Mouse (Mus musculus): ENCODE measurements around the gene Dnajc5g.

Dnajc5g gene

GRCm38 (mm10) chr5:31094799-31095691, 11.0 kb upstream of the Dnajc5g start:
- in situ Hi-C loops (cut with MboI; ENCODE audit: low pct_unique_long_range_greater_than_20kb in 1 of 2, low sequenced_read_pairs in 2 of 2, unreplicated experiment in 1 of 2): no loop called here

- in situ Hi-C loops (cut with MboI; ENCODE audit: low pct_unique_long_range_greater_than_20kb in 1 of 2, low sequenced_read_pairs in 2 of 2, unreplicated experiment in 1 of 2): no loop called here
Observed at GRCm38 (mm10) chr5:31095711-31096480, 10.2 kb upstream of the Dnajc5g start.

- in situ Hi-C loops (cut with MboI; ENCODE audit: low pct_unique_long_range_greater_than_20kb in 1 of 2, low sequenced_read_pairs in 2 of 2, unreplicated experiment in 1 of 2): no loop called here
Observed at GRCm38 (mm10) chr5:31108000-31108490, 2.0 kb downstream of the Dnajc5g start, which contains the start of gene Slc30a3. Gene Slc30a3 (minus strand): TSS chr5:31108237.

- in situ Hi-C loops (cut with MboI; ENCODE audit: low pct_unique_long_range_greater_than_20kb in 1 of 2, low sequenced_read_pairs in 2 of 2, unreplicated experiment in 1 of 2): no loop called here
Observed at GRCm38 (mm10) chr5:31110781-31111180, 4.7 kb downstream of the Dnajc5g start.

GRCm38 (mm10) chr5:31116354-31116753, 10.3 kb downstream of the Dnajc5g start, which contains the start of gene Trim54:
Gene Trim54 (plus strand): TSS chr5:31116712.
- in situ Hi-C loops (cut with MboI; ENCODE audit: low pct_unique_long_range_greater_than_20kb in 1 of 2, low sequenced_read_pairs in 2 of 2, unreplicated experiment in 1 of 2): no loop called here

GRCm38 (mm10) chr5:31116912-31117311, 10.8 kb downstream of the Dnajc5g start:
- in situ Hi-C loops (cut with MboI; ENCODE audit: low pct_unique_long_range_greater_than_20kb in 1 of 2, low sequenced_read_pairs in 2 of 2, unreplicated experiment in 1 of 2): no loop called here

- in situ Hi-C loops (cut with MboI; ENCODE audit: low pct_unique_long_range_greater_than_20kb in 1 of 2, low sequenced_read_pairs in 2 of 2, unreplicated experiment in 1 of 2): no loop called here
Observed at GRCm38 (mm10) chr5:31121111-31121510, 15.0 kb downstream of the Dnajc5g start.

- in situ Hi-C loops (cut with MboI; ENCODE audit: low pct_unique_long_range_greater_than_20kb in 1 of 2, low sequenced_read_pairs in 2 of 2, unreplicated experiment in 1 of 2): no loop called here
Observed at GRCm38 (mm10) chr5:31123481-31123880, 17.4 kb downstream of the Dnajc5g start.

GRCm38 (mm10) chr5:31126050-31126449, 20.0 kb downstream of the Dnajc5g start:
- in situ Hi-C loops (cut with MboI; ENCODE audit: low pct_unique_long_range_greater_than_20kb in 1 of 2, low sequenced_read_pairs in 2 of 2, unreplicated experiment in 1 of 2): no loop called here

- in situ Hi-C loops (cut with MboI; ENCODE audit: low pct_unique_long_range_greater_than_20kb in 1 of 2, low sequenced_read_pairs in 2 of 2, unreplicated experiment in 1 of 2): no loop called here
Observed at GRCm38 (mm10) chr5:31136730-31137424, 30.8 kb downstream of the Dnajc5g start.

- in situ Hi-C loops (cut with MboI; ENCODE audit: low pct_unique_long_range_greater_than_20kb in 1 of 2, low sequenced_read_pairs in 2 of 2, unreplicated experiment in 1 of 2): no loop called here
Observed at GRCm38 (mm10) chr5:31137658-31138057, 31.6 kb downstream of the Dnajc5g start.

- in situ Hi-C loops (cut with MboI; ENCODE audit: low pct_unique_long_range_greater_than_20kb in 1 of 2, low sequenced_read_pairs in 2 of 2, unreplicated experiment in 1 of 2): no loop called here
Observed at GRCm38 (mm10) chr5:31138241-31138967, 32.3 kb downstream of the Dnajc5g start, which contains the start of gene Ucn. Gene Ucn (minus strand): TSS chr5:31138829.

- in situ Hi-C loops (cut with MboI; ENCODE audit: low pct_unique_long_range_greater_than_20kb in 1 of 2, low sequenced_read_pairs in 2 of 2, unreplicated experiment in 1 of 2): no loop called here
Observed at GRCm38 (mm10) chr5:31138968-31139425, 32.9 kb downstream of the Dnajc5g start.

GRCm38 (mm10) chr5:31149781-31150180, 43.7 kb downstream of the Dnajc5g start:
- in situ Hi-C loops (cut with MboI; ENCODE audit: low pct_unique_long_range_greater_than_20kb in 1 of 2, low sequenced_read_pairs in 2 of 2, unreplicated experiment in 1 of 2): no loop called here

- in situ Hi-C loops (cut with MboI; ENCODE audit: low pct_unique_long_range_greater_than_20kb in 1 of 2, low sequenced_read_pairs in 2 of 2, unreplicated experiment in 1 of 2): no loop called here
Observed at GRCm38 (mm10) chr5:31151746-31152145, 45.7 kb downstream of the Dnajc5g start.

- in situ Hi-C loops (cut with MboI; ENCODE audit: low pct_unique_long_range_greater_than_20kb in 1 of 2, low sequenced_read_pairs in 2 of 2, unreplicated experiment in 1 of 2): no loop called here
Observed at GRCm38 (mm10) chr5:31153516-31154151, 47.5 kb downstream of the Dnajc5g start.

- in situ Hi-C loops (cut with MboI; ENCODE audit: low pct_unique_long_range_greater_than_20kb in 1 of 2, low sequenced_read_pairs in 2 of 2, unreplicated experiment in 1 of 2): no loop called here
Observed at GRCm38 (mm10) chr5:31154152-31154553, 48.1 kb downstream of the Dnajc5g start, which contains the start of gene Mpv17. Gene Mpv17 (minus strand): TSS chr5:31154251.

Data from mouse embryonic stem cell (cell line).